Mouse (Mus musculus) embryonic facial prominence, embryonic 13.5 days (tissue): ENCODE results near the gene Gm37240. TPM values are rescaled to one million over a fixed set of nuclear protein-coding genes. Genes with fewer than 3 reads are reported as not detected.
A peak's percentile ranks its signal among the peaks of the same experiment; 100 is the strongest.

Experiments used
- ATAC-seq: fragments of 200-750 bp; cut with Nextera tagmentation; 2 replicates; pipeline ENCODE4 v1.8.0; 2017; ENCODE audit warnings: low read depth; ENCODE audit not compliant: insufficient number of reproducible peaks, insufficient read depth, low FRiP score, low TSS enrichment
- H3K27ac ChIP-seq: fragments of 300-500 bp; sonication (generic); 2 replicates; pipeline ENCODE4 v1.5.1; 2015; ENCODE audit warnings: moderate library complexity, mild to moderate bottlenecking, inconsistent platforms
- H3K27me3 ChIP-seq: fragments of 300-500 bp; sonication (generic); 2 replicates; pipeline ENCODE4 v1.6.1; 2015; ENCODE audit warnings: mild to moderate bottlenecking, inconsistent platforms
- H3K36me3 ChIP-seq: fragments of 300-500 bp; sonication (generic); 2 replicates; pipeline ENCODE4 v1.6.1; 2015; ENCODE audit warnings: mild to moderate bottlenecking, inconsistent platforms
- H3K4me1 ChIP-seq: fragments of 300-500 bp; sonication (generic); 2 replicates; pipeline ENCODE4 v1.6.1; 2015; ENCODE audit warnings: inconsistent platforms
- H3K4me2 ChIP-seq: fragments of 300-500 bp; sonication (generic); 2 replicates; pipeline ENCODE4 v1.6.1; 2015; ENCODE audit warnings: moderate library complexity, mild to moderate bottlenecking, inconsistent platforms
- H3K4me3 ChIP-seq: fragments of 300-500 bp; sonication (generic); 2 replicates; pipeline ENCODE4 v1.5.1; 2015; ENCODE audit warnings: mild to moderate bottlenecking, inconsistent platforms
- H3K9ac ChIP-seq: fragments of 300-500 bp; sonication (generic); 2 replicates; pipeline ENCODE4 v1.6.1; 2015; ENCODE audit warnings: mild to moderate bottlenecking, inconsistent platforms
- H3K9me3 ChIP-seq: fragments of 300-500 bp; sonication (generic); 2 replicates; pipeline ENCODE4 v1.6.1; 2016; ENCODE audit warnings: inconsistent platforms
- WGBS: fragments of 180-500 bp; shearing (Covaris S2); methylation state at CpG from one replicate; pipeline ENCODE4 v1.1.7; 2015; ENCODE audit warnings: mixed read lengths; 5-methylcytosine and 5-hydroxymethylcytosine counted together
- polyA plus RNA-seq: library from polyadenylated mRNA; unstranded; fragments of >200 nt; fragmentation: Nextera tagmentation; extraction: Ambion mirVana; gene quantifications from 2 replicates; pipeline ENCODE4 v1.2.1, GENCODE M21; 2015

The Gm37240 gene
- polyA plus RNA-seq, 1 experiment from 2014 or later, result 6.3 TPM

DNA sequence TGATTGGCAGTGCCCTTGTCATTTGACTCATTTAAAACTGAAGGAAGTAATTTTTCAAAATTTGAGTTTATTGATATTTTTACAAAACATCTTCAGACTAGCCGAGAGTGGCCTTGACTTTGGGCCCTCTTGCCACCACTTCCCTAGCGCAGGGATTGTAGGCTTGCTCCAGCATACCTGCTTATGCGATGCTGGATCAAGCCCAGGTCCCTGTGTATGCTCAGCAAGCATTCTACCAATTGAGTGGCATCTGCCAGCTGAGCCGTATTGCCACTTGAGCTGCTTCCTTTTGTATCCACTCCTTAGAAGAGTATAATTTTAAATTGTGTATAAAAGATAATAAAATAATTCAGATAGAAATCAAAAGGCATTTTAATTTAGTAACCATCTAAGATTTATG lies 1046.0 kb downstream of the Gm37240 start:
- Histone ChIP-seq H3K9me3 (no peaks in the 10 kb centered on the region), H3K27ac (no peak overlapping the region), H3K9ac (no peak overlapping the region), H3K4me2 (no peak overlapping the region), H3K4me1 (no peaks in the 10 kb centered on the region), H3K36me3 (no peaks in the 10 kb centered on the region), H3K4me3 (no peak overlapping the region), H3K27me3 (no peaks in the 10 kb centered on the region)
- ATAC-seq, result no peak
- 84% methylated on average over 4 of the region's 4 CpGs for WGBS

GRCm38 (mm10) chr3:84839499-84839898 lies 1047.8 kb downstream of the Gm37240 start:
- 86% methylated on average over 5 of the region's 5 CpGs for WGBS
- H3K9ac ChIP-seq, result no peak overlapping the region
- H3K4me1 ChIP-seq, result 0 out of 2 replicates have a peak, but pooled peaks cover 4% of the 10 kb centered on the region

GRCm38 (mm10) chr3:84837984-84838383 lies 1049.3 kb downstream of the Gm37240 start:
- Histone ChIP-seq H3K4me2 (no peak overlapping the region), H3K36me3 (no peaks in the 10 kb centered on the region), H3K27me3 (no peaks in the 10 kb centered on the region), H3K4me3 (no peak overlapping the region), H3K4me1 (0 out of 2 replicates have a peak, but pooled peaks cover 4% of the 10 kb centered on the region), H3K9me3 (no peaks in the 10 kb centered on the region), H3K27ac (no peak overlapping the region), H3K9ac (no peak overlapping the region)
- WGBS, result 86% methylated on average over 3 of the region's 3 CpGs
- ATAC-seq, result no peak

More at GRCm38 (mm10) chr3:84839499-84839898, 1047.8 kb downstream of the Gm37240 start:
- Histone ChIP-seq H3K36me3 (no peaks in the 10 kb centered on the region), H3K4me3 (no peak overlapping the region), H3K27me3 (no peaks in the 10 kb centered on the region), H3K27ac (no peak overlapping the region), H3K4me2 (no peak overlapping the region), H3K9me3 (no peaks in the 10 kb centered on the region)
- no peak for ATAC-seq

GRCm38 (mm10) chr3:84836029-84836428 lies 1051.3 kb downstream of the Gm37240 start:
- no peak overlapping the region for H3K9ac ChIP-seq
- no peaks in the 10 kb centered on the region for H3K36me3 ChIP-seq
- 78% methylated on average over 5 of the region's 5 CpGs for WGBS

DNA sequence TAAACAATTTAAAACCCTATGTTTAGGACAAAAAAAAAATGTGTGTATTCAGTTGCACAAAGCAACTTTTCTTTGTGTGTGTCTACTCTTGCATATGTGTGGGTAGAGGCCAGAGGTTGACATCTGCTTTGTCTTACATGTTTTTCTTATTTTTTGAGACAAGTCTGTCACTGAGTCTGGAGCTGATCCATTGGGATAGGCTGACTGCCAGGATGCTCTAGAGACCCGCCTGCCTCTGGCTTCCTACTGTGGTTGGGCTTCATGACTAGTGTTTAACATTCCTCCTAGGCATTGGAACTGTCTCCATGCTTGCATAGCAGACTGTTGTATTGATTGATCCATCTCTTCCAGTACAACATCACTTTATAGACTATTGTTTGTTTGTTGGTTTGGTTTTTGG lies 1058.0 kb downstream of the Gm37240 start:
- Histone ChIP-seq H3K4me1 (peaks cover 8% of the 10 kb centered on the region; the same call in 1 of the 2 replicates), H3K27ac (no peak overlapping the region), H3K36me3 (no peaks in the 10 kb centered on the region), H3K4me3 (no peak overlapping the region), H3K9me3 (no peaks in the 10 kb centered on the region), H3K27me3 (no peaks in the 10 kb centered on the region), H3K4me2 (no peak overlapping the region), H3K9ac (no peak overlapping the region)
- ATAC-seq, result no peak
- WGBS, result 84% methylated on average over 1 of the region's 1 CpGs

More at GRCm38 (mm10) chr3:84836029-84836428, 1051.3 kb downstream of the Gm37240 start:
- Histone ChIP-seq H3K27me3 (no peaks in the 10 kb centered on the region), H3K4me1 (0 out of 2 replicates have a peak, but pooled peaks cover 4% of the 10 kb centered on the region), H3K4me2 (no peak overlapping the region), H3K4me3 (no peak overlapping the region), H3K27ac (no peak overlapping the region), H3K9me3 (no peaks in the 10 kb centered on the region)
- no peak for ATAC-seq

- Histone ChIP-seq H3K4me3 (no peak overlapping the region), H3K9me3 (no peaks in the 10 kb centered on the region), H3K27me3 (no peaks in the 10 kb centered on the region), H3K9ac (no peak overlapping the region), H3K4me2 (no peak overlapping the region), H3K36me3 (no peaks in the 10 kb centered on the region), H3K4me1 (peaks cover 8% of the 10 kb centered on the region; the same call in 1 of the 2 replicates), H3K27ac (no peak overlapping the region)
- 83% methylated on average over 4 of the region's 4 CpGs for WGBS
- ATAC-seq, result no peak
These were observed 1059.7 kb downstream of the Gm37240 start for GRCm38 (mm10) chr3:84827617-84828016.

GRCm38 (mm10) chr3:84826938-84827337 lies 1060.4 kb downstream of the Gm37240 start:
- no peak for ATAC-seq
- no peak overlapping the region for H3K9ac ChIP-seq
- no peak overlapping the region for H3K4me3 ChIP-seq
- WGBS, result 61% methylated on average over 3 of the region's 3 CpGs
- no peak overlapping the region for H3K27ac ChIP-seq
- no peak overlapping the region for H3K4me2 ChIP-seq
- H3K36me3 ChIP-seq, result no peaks in the 10 kb centered on the region
- H3K27me3 ChIP-seq, result no peaks in the 10 kb centered on the region
- H3K9me3 ChIP-seq, result no peaks in the 10 kb centered on the region
- peaks cover 8% of the 10 kb centered on the region; the same call in 1 of the 2 replicates for H3K4me1 ChIP-seq

GRCm38 (mm10) chr3:84826405-84826804 lies 1060.9 kb downstream of the Gm37240 start:
- no peak for ATAC-seq
- no peak overlapping the region for H3K4me2 ChIP-seq
- H3K36me3 ChIP-seq, result no peaks in the 10 kb centered on the region
- no peaks in the 10 kb centered on the region for H3K9me3 ChIP-seq
- H3K4me1 ChIP-seq, result peaks cover 8% of the 10 kb centered on the region; the same call in 1 of the 2 replicates
- no peak overlapping the region for H3K9ac ChIP-seq
- H3K27ac ChIP-seq, result no peak overlapping the region
- WGBS, result 72% methylated on average over 3 of the region's 3 CpGs
- H3K4me3 ChIP-seq, result no peak overlapping the region
- no peaks in the 10 kb centered on the region for H3K27me3 ChIP-seq

GRCm38 (mm10) chr3:84825990-84826389 lies 1061.3 kb downstream of the Gm37240 start:
- no peak for ATAC-seq
- no peaks in the 10 kb centered on the region for H3K27me3 ChIP-seq
- no peak overlapping the region for H3K4me3 ChIP-seq
- H3K9me3 ChIP-seq, result no peaks in the 10 kb centered on the region
- no peak overlapping the region for H3K4me2 ChIP-seq
- no peak overlapping the region for H3K9ac ChIP-seq
- WGBS, result 45% methylated on average over 5 of the region's 5 CpGs
- H3K27ac ChIP-seq, result no peak overlapping the region
- no peaks in the 10 kb centered on the region for H3K36me3 ChIP-seq
- peaks cover 8% of the 10 kb centered on the region; the same call in 1 of the 2 replicates for H3K4me1 ChIP-seq

DNA sequence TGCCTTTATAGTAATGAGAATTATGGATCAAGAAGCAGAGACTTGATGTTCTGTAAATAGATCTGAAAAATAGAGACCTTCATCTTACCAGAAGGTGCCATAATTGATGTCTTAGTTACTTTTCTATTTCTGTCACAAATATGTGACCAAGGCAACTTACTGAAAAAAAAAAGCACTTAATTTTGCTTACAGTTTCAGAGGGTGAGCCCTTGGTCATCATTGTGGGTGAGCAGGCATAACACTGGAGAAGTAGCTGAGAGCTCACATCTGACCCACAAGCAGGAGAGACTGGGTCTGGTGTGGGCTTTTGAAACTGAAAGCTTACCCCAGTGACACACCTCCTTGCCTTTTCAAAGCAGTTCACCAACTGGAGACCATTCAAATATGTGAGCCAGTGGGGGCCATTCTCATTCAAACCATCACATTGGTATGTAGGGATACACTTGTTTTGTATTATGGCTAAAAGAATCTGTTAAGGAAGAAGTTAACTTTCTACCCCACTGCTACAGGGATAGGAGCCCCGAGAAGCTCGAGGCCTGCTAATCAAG lies 1066.6 kb downstream of the Gm37240 start:
- Histone ChIP-seq H3K27me3 (no peaks in the 10 kb centered on the region), H3K9ac (no peak overlapping the region), H3K4me1 (peaks cover 9% of the 10 kb centered on the region), H3K27ac (no peak overlapping the region), H3K4me3 (no peak overlapping the region), H3K36me3 (no peaks in the 10 kb centered on the region; the same call in 1 of the 2 replicates), H3K9me3 (no peaks in the 10 kb centered on the region), H3K4me2 (no peak overlapping the region)
- ATAC-seq, result no peak
- WGBS, result 44% methylated on average over 2 of the region's 2 CpGs

- ATAC-seq, result no peak
- Histone ChIP-seq H3K9me3 (no peaks in the 10 kb centered on the region), H3K4me1 (peaks cover 20% of the 10 kb centered on the region), H3K27me3 (no peaks in the 10 kb centered on the region), H3K36me3 (no peaks in the 10 kb centered on the region; the same call in 1 of the 2 replicates), H3K4me2 (peak overlapping the region; percentile 90; the same call in 1 of the 2 replicates), H3K4me3 (no peak overlapping the region), H3K9ac (no peak overlapping the region), H3K27ac (no peak overlapping the region)
- 54% methylated on average over 1 of the region's 1 CpGs for WGBS
These were observed 1070.4 kb downstream of the Gm37240 start for GRCm38 (mm10) chr3:84816951-84817350.

- Histone ChIP-seq H3K4me3 (peak overlapping the region; percentile 98), H3K9ac (peak overlapping the region; percentile 80), H3K27me3 (no peaks in the 10 kb centered on the region), H3K27ac (peak overlapping the region; percentile 96), H3K4me1 (peaks cover 20% of the 10 kb centered on the region), H3K9me3 (no peaks in the 10 kb centered on the region), H3K36me3 (no peaks in the 10 kb centered on the region; the same call in 1 of the 2 replicates), H3K4me2 (peak overlapping the region; percentile 90)
- ATAC-seq, result no peak
- under 1% methylated on average over 29 of the region's 29 CpGs for WGBS
These were observed 1071.9 kb downstream of the Gm37240 start for GRCm38 (mm10) chr3:84815461-84815860.
